Mouse (Mus musculus): ENCODE data around the gene Coq10a. TPM values are rescaled to one million over a fixed set of nuclear protein-coding genes. Genes with fewer than 3 reads are reported as not detected.

Coq10a gene
- polyA plus RNA-seq, 1 experiment from 2014 or later, result 31.7 TPM

Small RNA genes within 50 kb of the gene (microRNA-seq; reads per million reads assigned to microRNA genes)
- gene Gm25361, result not detected
- gene Gm26308, result not detected
- not detected for gene Mir6914
- gene Mir6915, result 1.9 reads per million

Other genes starting within 250 kb of the Coq10a start
- gene Rbms2, start 188.7 kb downstream of the Coq10a start, polyA plus RNA-seq (2016; fragmentation: Nextera tagmentation; extraction: Ambion mirVana), result 22.5 and 25.5 TPM in 2 replicates
- gene Gls2, start 174.5 kb downstream of the Coq10a start, polyA plus RNA-seq (2016; fragmentation: Nextera tagmentation; extraction: Ambion mirVana), result 0.61 and 0.70 TPM in 2 replicates
- 24.5 and 25.6 TPM in 2 replicates for gene Spryd4, start 157.2 kb downstream of the Coq10a start, polyA plus RNA-seq (2016; fragmentation: Nextera tagmentation; extraction: Ambion mirVana)
- not detected in 2 replicates for gene Mip, start 143.2 kb downstream of the Coq10a start, polyA plus RNA-seq (2016; fragmentation: Nextera tagmentation; extraction: Ambion mirVana)
- 46.2 and 53.7 TPM in 2 replicates for gene Timeless, start 136.9 kb downstream of the Coq10a start, polyA plus RNA-seq (2016; fragmentation: Nextera tagmentation; extraction: Ambion mirVana)
- 0.34 and 0.40 TPM in 2 replicates for gene Apon, start 114.9 kb downstream of the Coq10a start, polyA plus RNA-seq (2016; fragmentation: Nextera tagmentation; extraction: Ambion mirVana)
- gene Apof, start 100.3 kb downstream of the Coq10a start, polyA plus RNA-seq (2016; fragmentation: Nextera tagmentation; extraction: Ambion mirVana), result not detected in 2 replicates
- 23.1 and 26.5 TPM in 2 replicates for gene Stat2, start 98.4 kb downstream of the Coq10a start, polyA plus RNA-seq (2016; fragmentation: Nextera tagmentation; extraction: Ambion mirVana)
- gene Il23a, start 70.2 kb downstream of the Coq10a start, polyA plus RNA-seq (2016; fragmentation: Nextera tagmentation; extraction: Ambion mirVana), result 0.22 TPM in 1 of 2 replicates, not detected in the other
- 33.5 and 34.1 TPM in 2 replicates for gene Pan2, start 65.7 kb downstream of the Coq10a start, polyA plus RNA-seq (2016; fragmentation: Nextera tagmentation; extraction: Ambion mirVana)
- gene Cnpy2, start 46.5 kb downstream of the Coq10a start, polyA plus RNA-seq (2016; fragmentation: Nextera tagmentation; extraction: Ambion mirVana), result 242 and 244 TPM in 2 replicates
- 207 and 208 TPM in 2 replicates for gene Cs, start 31.3 kb downstream of the Coq10a start, polyA plus RNA-seq (2016; fragmentation: Nextera tagmentation; extraction: Ambion mirVana)
- 13.6 and 13.7 TPM in 2 replicates for gene Ankrd52, start 8.1 kb upstream of the Coq10a start, polyA plus RNA-seq (2016; fragmentation: Nextera tagmentation; extraction: Ambion mirVana)
- gene Slc39a5, start 32.2 kb upstream of the Coq10a start, polyA plus RNA-seq (2016; fragmentation: Nextera tagmentation; extraction: Ambion mirVana), result 0.43 TPM in 1 of 2 replicates, not detected in the other
- gene Nabp2, start 42.5 kb upstream of the Coq10a start, polyA plus RNA-seq (2016; fragmentation: Nextera tagmentation; extraction: Ambion mirVana), result 102 and 104 TPM in 2 replicates
- gene Rnf41, start 42.7 kb upstream of the Coq10a start, polyA plus RNA-seq (2016; fragmentation: Nextera tagmentation; extraction: Ambion mirVana), result 60.8 and 61.4 TPM in 2 replicates
- gene Smarcc2, start 90.3 kb upstream of the Coq10a start, polyA plus RNA-seq (2016; fragmentation: Nextera tagmentation; extraction: Ambion mirVana), result 195 and 215 TPM in 2 replicates
- gene Myl6, start 125.1 kb upstream of the Coq10a start, polyA plus RNA-seq (2016; fragmentation: Nextera tagmentation; extraction: Ambion mirVana), result 836 and 860 TPM in 2 replicates
- 2.9 and 3.3 TPM in 2 replicates for gene Myl6b, start 129.7 kb upstream of the Coq10a start, polyA plus RNA-seq (2016; fragmentation: Nextera tagmentation; extraction: Ambion mirVana)
- 28.9 and 30.9 TPM in 2 replicates for gene Esyt1, start 156.9 kb upstream of the Coq10a start, polyA plus RNA-seq (2016; fragmentation: Nextera tagmentation; extraction: Ambion mirVana)
- 20.8 TPM in 2 replicates for gene Zc3h10, start 178.8 kb upstream of the Coq10a start, polyA plus RNA-seq (2016; fragmentation: Nextera tagmentation; extraction: Ambion mirVana)
- 2,172 and 2,716 TPM in 2 replicates for gene Rpl41, start 180.3 kb upstream of the Coq10a start, polyA plus RNA-seq (2016; fragmentation: Nextera tagmentation; extraction: Ambion mirVana)
- 140 and 143 TPM in 2 replicates for gene Pa2g4, start 197.0 kb upstream of the Coq10a start, polyA plus RNA-seq (2016; fragmentation: Nextera tagmentation; extraction: Ambion mirVana)
- gene Erbb3, start 220.7 kb upstream of the Coq10a start, polyA plus RNA-seq (2016; fragmentation: Nextera tagmentation; extraction: Ambion mirVana), result 9.8 and 11.7 TPM in 2 replicates